Mouse (Mus musculus) B cell, adult 2 months (primary cell): ENCODE results near the gene Fam208a.

Experiments
- DNase-seq, 2 experiments: peaks; one replicate each; pipeline ENCODE4 v3.0.0; 2022

Gene Fam208a

DNA sequence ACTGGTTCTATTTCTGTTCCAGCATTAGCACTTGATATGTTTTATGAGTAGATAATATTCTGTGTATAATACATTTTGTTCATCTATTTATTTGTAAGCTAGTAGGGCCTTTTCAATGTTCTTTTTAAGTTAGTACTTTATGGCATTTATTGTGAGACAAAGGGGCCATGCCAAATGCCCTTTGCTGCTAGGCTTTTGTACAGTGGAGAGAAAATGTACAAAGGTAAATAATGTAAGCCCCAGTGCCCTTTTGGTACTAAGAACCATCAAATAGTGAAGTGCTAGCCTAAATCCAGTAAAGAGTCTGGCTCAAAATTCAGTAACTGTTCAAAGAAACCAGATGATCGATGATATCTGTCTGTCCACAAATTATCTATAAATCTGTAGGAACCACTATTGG, 6.3 kb upstream of the Fam208a start:
- DNase-seq, result no peak

DNA sequence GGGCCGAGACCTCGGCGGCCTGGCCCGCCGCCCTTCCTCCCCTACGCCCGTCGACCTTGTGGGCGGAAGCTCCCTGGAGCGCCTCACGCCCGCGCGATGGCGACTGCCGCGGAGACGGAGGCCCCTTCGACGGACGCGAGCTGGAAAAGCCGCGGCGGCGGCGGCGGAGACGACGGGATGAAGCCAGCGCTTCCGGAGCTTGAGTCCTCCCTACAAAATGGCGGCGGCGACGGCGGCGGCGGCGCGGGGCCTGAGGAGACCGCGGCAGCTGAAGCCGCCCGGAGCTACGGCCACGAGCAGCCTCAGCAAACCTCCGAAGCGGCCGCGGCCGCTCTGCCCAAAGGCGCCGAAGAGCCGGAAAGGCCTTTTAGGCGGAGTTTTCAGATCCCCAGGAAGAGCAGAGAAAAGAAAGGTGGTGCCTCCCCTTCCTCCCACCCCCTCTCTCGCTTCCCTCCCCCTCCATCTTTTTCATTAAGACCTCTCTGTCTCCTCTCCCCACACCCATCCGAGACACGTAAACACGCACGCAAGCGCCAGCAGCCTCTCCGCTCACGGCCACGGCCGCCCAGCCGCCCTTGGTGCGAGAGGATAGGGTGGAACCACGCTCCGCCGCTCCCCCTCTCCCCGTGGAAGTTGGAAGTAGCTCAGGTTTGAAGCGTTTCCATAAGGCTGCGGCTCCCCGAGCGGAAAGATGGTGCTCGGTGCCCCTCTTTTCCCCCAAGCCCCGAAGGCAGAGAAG, 508 bp downstream of the Fam208a start:
- DNase-seq, result peak; percentile 80

DNA sequence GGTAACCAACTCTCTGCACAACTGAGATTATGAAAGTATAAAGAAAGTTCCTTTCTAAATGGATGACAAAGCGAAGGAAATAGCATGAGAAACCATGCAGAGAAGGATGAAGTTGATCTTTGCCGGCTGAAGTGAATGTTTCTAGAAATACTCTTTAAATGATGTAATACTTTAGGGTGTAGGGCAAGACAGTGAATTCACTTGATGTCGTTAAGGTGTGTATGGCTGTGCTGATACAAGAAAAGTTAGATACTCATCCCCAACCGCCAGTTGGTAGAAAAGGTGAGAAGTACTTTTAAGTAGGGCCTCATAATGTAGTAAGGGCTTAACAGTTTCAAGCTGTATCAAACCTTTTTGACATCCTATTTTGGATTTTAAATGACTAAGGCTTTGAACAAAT, 1.6 kb downstream of the Fam208a start:
- no peak for DNase-seq

DNA sequence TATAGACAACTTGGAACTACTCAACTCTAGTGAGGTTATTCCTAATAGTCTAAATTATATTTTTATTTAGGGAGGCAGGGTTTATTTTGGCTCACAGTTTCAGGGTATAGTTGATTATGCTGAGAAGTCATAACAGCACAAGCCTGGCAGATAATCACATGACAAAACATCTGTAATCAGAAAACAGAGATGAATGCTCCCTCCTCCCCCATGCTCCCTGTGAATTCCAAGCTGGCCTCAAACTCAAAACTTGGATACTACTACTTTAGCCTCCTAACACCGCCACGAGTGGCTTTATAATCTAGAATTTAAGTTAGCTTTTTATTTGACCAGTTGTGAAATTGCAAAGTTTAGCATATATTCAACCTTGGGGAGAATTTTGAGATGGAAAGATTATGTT, 3.4 kb downstream of the Fam208a start:
- DNase-seq, result no peak

DNA sequence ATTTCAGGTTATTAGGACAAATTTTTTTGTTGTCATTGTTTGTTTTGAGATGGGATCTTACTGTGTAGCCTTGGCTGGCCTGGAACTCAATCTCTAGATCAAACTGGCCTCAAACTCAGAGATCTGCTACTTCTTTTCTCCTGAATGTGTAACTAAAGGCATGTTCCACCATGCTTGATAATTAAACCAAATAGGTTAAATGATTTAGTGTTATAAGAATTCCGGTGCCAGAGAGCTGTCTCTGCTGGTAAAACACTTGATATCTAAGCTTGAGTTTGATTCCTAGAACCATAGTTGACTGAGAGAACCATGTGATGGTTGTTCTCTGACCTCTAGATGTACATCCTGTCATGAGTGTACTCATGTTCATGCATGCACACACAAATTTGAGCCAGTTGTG, 7.5 kb downstream of the Fam208a start:
- DNase-seq, result no peak

DNA sequence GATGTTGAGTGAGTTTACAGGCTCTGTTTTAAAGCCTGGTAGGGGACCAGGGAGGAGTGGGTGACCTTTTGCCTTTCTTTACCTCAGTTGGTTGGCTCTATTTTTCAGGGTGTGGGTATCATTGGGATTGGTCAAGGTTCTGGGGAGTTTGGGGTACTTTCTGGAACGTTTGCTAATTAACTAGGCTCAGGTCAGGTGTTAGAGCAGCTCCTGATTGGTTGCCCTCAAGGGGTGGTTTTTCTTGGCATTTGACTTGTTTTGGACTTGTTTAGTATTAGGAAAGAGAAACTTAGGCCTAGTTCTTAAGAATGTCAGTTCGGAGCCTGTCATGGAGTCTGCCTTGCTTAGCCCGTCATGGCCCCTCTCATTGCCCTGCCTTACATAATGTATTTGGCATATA, 8.2 kb downstream of the Fam208a start:
- no peak for DNase-seq

DNA sequence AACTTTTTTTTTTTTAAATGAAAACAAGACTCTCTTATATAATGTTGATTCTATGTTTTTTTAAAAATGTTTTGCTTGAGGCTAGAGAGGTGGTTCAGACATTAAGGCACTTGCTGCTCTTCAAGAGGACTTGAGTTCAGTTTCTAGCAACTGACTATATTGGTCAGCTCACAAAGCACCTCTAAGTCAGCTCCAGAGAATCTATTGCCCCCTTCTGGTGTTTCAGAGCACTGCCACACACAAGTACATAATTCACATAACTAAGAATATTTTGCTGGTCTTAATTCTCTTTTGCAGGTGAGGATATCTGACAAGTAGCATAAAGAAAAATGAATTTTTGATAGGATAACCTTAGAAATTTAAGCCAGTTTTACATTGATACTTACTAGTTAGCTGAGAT, 12.3 kb downstream of the Fam208a start:
- DNase-seq, result peak; percentile 13 to 34

DNA sequence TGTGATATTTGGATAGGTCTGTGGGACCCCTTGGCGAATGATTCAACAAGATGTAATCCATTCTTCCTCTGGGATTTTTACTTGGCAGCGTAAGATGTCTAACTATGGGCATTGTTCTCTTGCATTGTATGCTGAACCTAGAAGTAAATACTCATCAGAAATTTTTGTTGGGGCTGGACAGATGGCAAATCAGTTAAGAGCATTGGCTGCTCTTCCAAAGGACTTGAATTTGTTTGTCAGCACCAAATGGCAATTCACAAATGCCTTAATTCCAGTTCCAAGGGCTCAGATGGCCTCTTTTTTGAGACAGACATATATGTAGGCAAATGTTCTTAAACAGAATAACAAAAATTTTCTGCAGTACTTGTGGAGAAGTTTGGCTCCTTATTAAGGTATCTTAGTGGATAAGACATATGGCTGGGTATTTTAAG, 16.2 kb downstream of the Fam208a start:
- DNase-seq, result no peak

DNA sequence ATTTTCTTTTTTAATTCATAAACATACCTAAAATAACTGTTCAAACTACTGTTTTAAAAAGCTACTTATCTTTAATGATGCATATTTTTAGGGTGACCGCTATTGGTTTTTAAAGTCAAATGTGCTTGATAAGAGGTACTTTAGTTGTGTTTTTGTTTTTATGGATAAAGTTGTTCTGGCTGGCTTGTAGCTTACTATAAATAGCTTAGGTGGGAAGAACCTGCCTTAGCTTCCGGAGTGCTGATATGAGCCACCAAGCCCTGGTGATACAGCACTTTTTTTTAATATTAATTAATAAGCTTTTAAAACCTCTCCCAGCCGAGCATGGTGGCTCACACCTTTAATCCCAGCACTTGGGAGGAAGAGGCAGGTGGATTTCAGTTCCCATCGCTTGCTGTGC, 18.3 kb downstream of the Fam208a start:
- DNase-seq, result no peak

DNA sequence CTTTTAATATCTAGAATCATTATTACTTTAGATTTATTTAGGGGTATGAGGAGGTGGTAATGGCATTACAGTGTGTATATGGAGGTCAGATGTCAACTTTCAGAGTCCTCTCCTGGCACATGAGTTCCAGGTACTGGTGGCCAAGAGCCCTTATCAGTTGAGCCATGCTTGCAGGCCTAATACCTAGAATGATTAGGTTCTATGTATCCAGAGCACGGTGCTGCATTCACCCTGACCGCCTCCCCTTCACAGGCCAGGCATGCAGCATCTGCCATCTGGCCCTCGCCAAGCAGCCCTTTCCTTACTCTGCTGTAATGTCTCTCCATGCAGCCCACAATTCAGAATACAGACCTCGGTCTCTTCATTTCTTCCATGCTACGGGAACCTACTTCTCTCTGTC, 62.8 kb downstream of the Fam208a start:
- DNase-seq, result no peak

DNA sequence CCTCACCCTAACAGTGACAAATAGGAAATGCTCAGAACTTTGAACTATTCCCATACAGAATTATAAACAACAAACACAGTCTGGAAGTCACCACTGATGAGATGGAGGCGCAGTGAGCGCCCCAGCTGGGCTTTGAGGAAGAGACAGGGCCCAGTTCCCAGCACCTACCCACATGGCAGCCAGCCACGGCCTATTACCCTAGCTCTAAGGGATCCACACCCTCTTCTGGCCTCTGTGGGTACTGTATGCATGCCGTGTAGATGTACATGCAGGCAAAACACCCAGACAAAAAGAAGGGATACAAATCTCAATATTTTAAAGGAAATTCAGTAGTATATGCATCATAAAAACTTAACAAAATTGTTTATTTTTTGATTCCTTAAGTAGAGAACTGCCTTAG, 64.9 kb downstream of the Fam208a start:
- no peak for DNase-seq

DNA sequence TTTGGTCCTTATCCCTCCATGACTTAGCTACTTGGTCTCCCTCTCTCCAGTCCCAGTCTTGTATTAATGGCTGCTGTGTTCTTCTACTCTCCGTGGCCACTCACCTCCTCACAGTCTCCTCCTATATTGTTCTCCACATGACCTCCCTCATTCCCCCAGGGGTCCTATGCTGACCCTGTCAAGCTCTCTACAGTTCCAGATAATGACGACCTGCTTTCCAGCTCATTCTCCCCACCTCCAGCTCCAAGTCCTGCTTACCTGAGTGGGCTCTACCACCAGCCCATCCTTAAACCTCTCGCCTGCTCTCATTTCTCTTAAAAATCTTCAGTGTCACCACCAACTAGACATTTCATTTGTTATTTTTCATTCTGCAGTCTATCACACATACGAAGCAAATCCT, 72.5 kb downstream of the Fam208a start:
- DNase-seq, result no peak

DNA sequence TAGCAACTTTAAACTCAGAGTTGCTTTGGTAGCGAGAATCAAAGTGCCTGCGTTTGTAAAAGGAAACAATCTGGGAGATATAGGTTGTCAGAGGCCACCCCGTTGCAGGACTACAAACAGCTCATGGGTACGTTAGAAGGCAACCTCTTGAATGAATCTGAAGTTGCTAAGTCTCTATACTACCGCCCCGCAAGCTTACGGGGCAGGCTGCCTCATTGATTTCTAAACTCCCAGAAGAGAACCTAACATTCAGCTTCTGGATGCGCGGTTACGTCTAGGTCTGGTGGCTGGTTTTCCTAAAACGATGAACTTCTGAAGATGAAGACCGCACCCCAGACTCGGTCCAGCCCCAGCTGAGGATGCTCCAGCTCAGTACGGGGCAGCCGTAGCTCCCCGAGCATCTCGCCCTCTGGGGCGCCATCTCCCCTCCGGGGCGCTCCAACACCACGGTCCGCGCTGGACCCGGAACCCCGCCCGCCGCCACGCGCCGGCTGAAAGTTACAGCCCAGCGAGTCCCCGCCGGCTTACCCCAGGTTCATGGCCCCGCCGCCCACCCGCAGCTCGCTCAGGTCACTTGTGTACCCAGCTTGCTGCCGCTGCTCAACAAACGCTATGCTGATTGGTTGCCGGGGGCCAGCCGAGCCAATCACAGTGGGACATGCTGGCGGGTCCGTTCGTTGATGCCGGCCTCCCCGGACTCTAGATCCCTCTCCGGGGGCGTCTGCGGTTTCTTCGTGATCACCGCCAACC, 79.4 kb downstream of the Fam208a start, which contains the start of gene Ccdc66:
Gene Ccdc66 (minus strand): TSS at position 567 of the 750 bp plus-strand sequence.
- DNase-seq, result peak; percentile 99

DNA sequence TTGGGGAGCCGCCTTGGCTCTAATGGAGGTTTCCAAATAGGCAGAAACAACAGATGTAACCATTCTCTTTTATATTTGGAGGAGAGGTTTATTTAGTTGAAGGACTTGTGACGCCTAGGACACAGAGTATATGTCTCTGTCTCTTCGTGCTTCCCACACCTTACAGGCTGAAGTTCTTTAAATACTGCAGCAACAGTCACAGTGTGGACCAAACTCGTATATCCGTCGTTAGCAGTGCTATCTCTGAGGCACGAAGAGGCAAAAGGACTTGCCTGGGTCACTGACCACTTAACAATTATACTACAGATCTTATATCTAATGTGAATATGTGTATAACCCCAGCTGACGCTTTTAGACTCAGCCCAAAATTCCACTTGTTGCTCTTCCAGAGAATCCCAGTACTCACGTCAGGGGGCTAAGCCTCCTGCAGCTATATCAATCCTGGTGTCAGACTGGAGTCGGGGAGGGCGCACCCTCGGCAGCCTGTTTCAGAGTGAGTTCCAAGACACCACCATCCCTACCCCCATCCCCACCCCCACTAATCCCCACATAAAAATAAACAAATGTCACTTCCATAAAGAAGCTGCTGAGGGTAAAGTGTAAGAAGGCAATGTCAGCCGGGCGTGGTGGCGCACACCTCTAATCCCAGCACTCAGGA, 80.1 kb downstream of the Fam208a start:
- no peak for DNase-seq

DNA sequence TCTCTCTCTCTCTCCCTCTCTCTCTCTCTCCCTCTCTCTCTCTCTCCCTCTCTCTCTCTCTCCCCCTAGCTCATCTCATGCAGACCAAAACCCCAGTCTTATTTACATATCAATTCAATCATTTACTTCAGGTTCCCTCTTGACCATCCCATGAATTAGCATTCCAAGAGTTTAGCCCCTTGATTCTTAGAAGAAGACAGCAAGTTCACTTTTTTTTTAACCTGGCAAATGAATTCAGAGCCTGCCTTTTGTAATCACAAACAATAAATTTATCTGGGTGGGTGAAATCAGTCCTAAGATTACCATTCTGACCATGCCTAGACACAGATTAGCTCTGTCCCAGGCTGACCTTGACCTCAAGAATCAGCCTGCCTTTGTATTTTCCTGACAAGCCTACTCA, 95.9 kb downstream of the Fam208a start:
- no peak for DNase-seq
